Mouse (Mus musculus): Measurements from ENCODE around the gene Zfp369.
A peak's percentile ranks its signal among the peaks of the same experiment; 100 is the strongest.

DNA sequence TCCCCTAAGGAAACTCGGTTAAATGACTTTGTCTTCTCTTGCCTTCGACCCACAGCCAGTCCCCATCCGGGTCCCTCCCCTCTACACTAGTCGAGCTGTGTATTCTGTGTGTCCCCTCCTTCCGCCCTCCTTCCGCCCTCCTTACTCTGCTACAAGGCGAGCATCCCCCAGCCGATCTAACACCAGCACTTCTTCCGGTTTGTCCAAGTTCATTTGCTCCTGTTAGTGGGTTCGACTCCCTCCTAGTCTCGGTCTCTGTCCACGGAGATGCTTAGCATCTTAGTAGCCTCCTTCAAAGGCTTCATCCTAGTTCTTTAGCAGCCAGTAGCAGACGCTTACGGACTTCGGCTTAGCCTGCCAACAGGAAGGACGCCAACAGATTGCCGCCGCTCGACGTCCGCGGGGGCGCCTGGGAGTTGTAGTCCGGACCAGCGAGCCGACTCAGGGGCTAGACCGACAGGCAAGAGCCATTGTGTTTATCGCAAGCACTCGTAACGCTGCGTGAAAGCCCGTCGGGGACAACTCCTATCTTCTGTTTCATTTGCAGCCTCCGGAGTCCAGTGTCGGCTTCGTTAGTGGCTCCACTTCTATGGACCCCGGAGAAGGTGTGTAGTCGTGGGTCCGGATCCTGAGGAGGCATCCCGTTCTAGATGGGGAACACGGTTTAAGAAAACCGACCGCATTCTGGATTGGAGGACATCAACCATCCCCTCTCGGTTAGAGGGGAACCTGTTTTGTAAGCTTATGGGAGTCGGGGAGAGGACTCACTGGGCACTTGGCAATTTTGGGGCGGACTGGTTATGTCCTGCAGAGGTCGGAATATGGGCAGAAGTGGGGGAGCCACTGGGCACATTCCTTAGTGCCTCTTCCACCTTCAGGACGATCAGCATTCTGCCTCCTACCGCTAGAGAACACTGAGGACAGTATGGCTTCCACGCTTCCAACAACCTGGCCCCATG, at the start of gene Zfp369:
- TF ChIP-seq POLR2A (IDR thresholded peaks at IDR 0.05; ENCODE audit: extremely low read depth, insufficient read depth, low read length) (peak; percentile 56; the same call in 1 of the 2 replicates), CTCF (IDR thresholded peaks at IDR 0.05; ENCODE audit: low read depth, low read length) (peak; percentile 2; the same call in 1 of the 2 replicates)
